Mouse (Mus musculus) thymus, postnatal 36 days (tissue): ENCODE measurements at regions not wholly inside any gene's neighbourhood (a gene's known extent, or its start where the extent isn't known, plus 50 kb on each side); places are given as distances from the start of the nearest gene placed in this dataset.

Experiments used
- DNase-seq, 2 experiments: peaks; one replicate each; pipeline ENCODE4 v3.0.0; 2022; ENCODE audit warnings: mixed read lengths in 2 of 2

- no peak for DNase-seq
Observed at GRCm38 (mm10) chr16:78247189-78247588, 54.1 kb upstream of the Cxadr start.

- no peak for DNase-seq
Observed at GRCm38 (mm10) chr16:78242678-78243077, 58.6 kb upstream of the Cxadr start.

- no peak for DNase-seq
Observed at GRCm38 (mm10) chr16:78240152-78240551, 61.1 kb upstream of the Cxadr start.

- peak in 1 of 2 experiments; percentile 6 for DNase-seq
Observed at GRCm38 (mm10) chr16:78238052-78238701, 63.1 kb upstream of the Cxadr start.

GRCm38 (mm10) chr16:78237641-78238051 is 63.6 kb upstream of the Cxadr start:
- no peak for DNase-seq

- no peak for DNase-seq
Observed at GRCm38 (mm10) chr16:78236746-78237640, 64.3 kb upstream of the Cxadr start.

- no peak for DNase-seq
Observed at GRCm38 (mm10) chr16:78232205-78232604, 69.1 kb upstream of the Cxadr start.

- DNase-seq, result no peak
Observed at GRCm38 (mm10) chr16:78229013-78229412, 72.3 kb upstream of the Cxadr start.

GRCm38 (mm10) chr16:78222377-78222776 is 78.9 kb upstream of the Cxadr start:
- no peak for DNase-seq

GRCm38 (mm10) chr16:78221781-78222180 is 79.5 kb upstream of the Cxadr start:
- no peak for DNase-seq

- DNase-seq, result no peak
Observed at GRCm38 (mm10) chr16:78217633-78218032, 83.7 kb upstream of the Cxadr start.

- DNase-seq, result no peak
Observed at GRCm38 (mm10) chr16:78216752-78217351, 84.4 kb upstream of the Cxadr start.

GRCm38 (mm10) chr16:78211687-78212086 is 89.6 kb upstream of the Cxadr start:
- no peak for DNase-seq

- DNase-seq, result no peak
Observed at GRCm38 (mm10) chr16:78208321-78208720, 93.0 kb upstream of the Cxadr start.

- DNase-seq, result no peak
Observed at GRCm38 (mm10) chr16:78204332-78204731, 97.0 kb upstream of the Cxadr start.

GRCm38 (mm10) chr16:78200044-78200830 is 101.1 kb upstream of the Cxadr start:
- no peak for DNase-seq

GRCm38 (mm10) chr16:78199252-78199651 is 102.0 kb upstream of the Cxadr start:
- no peak for DNase-seq

GRCm38 (mm10) chr16:78198642-78199121 is 102.6 kb upstream of the Cxadr start:
- DNase-seq, result peak; percentile 80 to 87

GRCm38 (mm10) chr16:78197252-78197896 is 103.9 kb upstream of the Cxadr start:
- DNase-seq, result peak; percentile 75 to 80

- DNase-seq, result no peak
Observed at GRCm38 (mm10) chr16:78170627-78171605, 130.4 kb upstream of the Cxadr start.

- DNase-seq, result no peak
Observed at GRCm38 (mm10) chr16:78156876-78157232, 144.4 kb upstream of the Cxadr start.
